Mouse (Mus musculus) midbrain, embryonic 11.5 days (tissue): ENCODE data around the gene Rnf2. TPM values are rescaled to one million over a fixed set of nuclear protein-coding genes. Genes with fewer than 3 reads are reported as not detected.

Experiments used
- ATAC-seq: fragments of 200-750 bp; cut with Nextera tagmentation; 2 replicates; pipeline ENCODE4 v1.8.0; 2017; ENCODE audit warnings: moderate TSS enrichment, moderate library complexity; ENCODE audit not compliant: low FRiP score
- DNase-seq: peaks from one replicate; pipeline ENCODE4 v3.0.0; 2015; ENCODE audit warnings: low spot score; ENCODE audit errors: missing footprints
- H3K27ac ChIP-seq: fragments of 300-500 bp; sonication (generic); 2 replicates; pipeline ENCODE4 v1.5.1; 2014; ENCODE audit warnings: low read depth, low read length
- H3K27me3 ChIP-seq: fragments of 300-500 bp; sonication (generic); 2 replicates; pipeline ENCODE4 v1.6.1; 2014; ENCODE audit warnings: mild to moderate bottlenecking, low read length, moderate library complexity, mixed read lengths; ENCODE audit not compliant: control insufficient read depth, insufficient read depth
- H3K36me3 ChIP-seq: fragments of 300-500 bp; sonication (generic); 2 replicates; pipeline ENCODE4 v1.6.1; 2014; ENCODE audit warnings: mild to moderate bottlenecking, low read length, moderate library complexity, mixed read lengths; ENCODE audit not compliant: control insufficient read depth, insufficient read depth
- H3K4me1 ChIP-seq: fragments of 300-500 bp; sonication (generic); 2 replicates; pipeline ENCODE4 v1.6.1; 2014; ENCODE audit warnings: low read length; ENCODE audit not compliant: control insufficient read depth, insufficient read depth
- H3K4me2 ChIP-seq: fragments of 300-500 bp; sonication (generic); 2 replicates; pipeline ENCODE4 v1.6.1; 2014; ENCODE audit warnings: mild to moderate bottlenecking, moderate library complexity
- H3K4me3 ChIP-seq: fragments of 300-500 bp; sonication (generic); 2 replicates; pipeline ENCODE4 v1.5.1; 2014; ENCODE audit warnings: low read depth, low read length
- H3K9ac ChIP-seq: fragments of 300-500 bp; sonication (generic); 2 replicates; pipeline ENCODE4 v1.6.1; 2014; ENCODE audit warnings: low read length
- H3K9me3 ChIP-seq: fragments of 300-500 bp; sonication (generic); 2 replicates; pipeline ENCODE4 v1.6.1; 2016; ENCODE audit warnings: low read length; ENCODE audit not compliant: control insufficient read depth
- WGBS: fragments of 180-500 bp; shearing (Covaris S2); extraction: QIAGEN DNeasy Blood & Tissue Kit; methylation state at CpG from one replicate; pipeline ENCODE4 v1.1.7; 2014; 5-methylcytosine and 5-hydroxymethylcytosine counted together
- microRNA-seq: library from miRNA; unstranded; fragments of <30 nt; microRNA quantifications from one replicate; pipeline ENCODE4, GENCODE M21; 2017
- polyA plus RNA-seq: library from polyadenylated mRNA; unstranded; fragments of >200 nt; fragmentation: Nextera tagmentation; extraction: Ambion mirVana; gene quantifications from 2 replicates; pipeline ENCODE4 v1.2.1, GENCODE M21; 2014

The Rnf2 gene
- polyA plus RNA-seq, 1 experiment from 2014 or later = 149 TPM

DNA sequence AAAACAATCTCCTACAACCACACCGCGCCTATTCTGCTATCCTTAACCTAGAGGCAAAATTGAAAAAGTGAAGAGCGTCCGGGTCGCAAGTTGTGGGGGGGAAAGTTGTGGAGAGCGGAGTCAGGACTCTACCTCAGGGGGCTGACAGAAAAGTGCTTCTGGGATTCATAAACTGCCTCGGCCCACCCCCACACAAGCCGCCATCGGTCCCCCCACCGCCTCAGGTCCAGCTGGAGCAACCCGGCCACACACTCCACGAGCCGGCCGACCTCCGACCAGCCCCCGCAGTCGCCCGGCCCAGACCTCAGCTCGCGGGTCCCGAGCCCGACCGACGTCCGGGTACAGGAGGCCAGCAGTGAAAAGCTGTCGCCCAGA is 72.9 kb downstream of the Rnf2 start:
- peak overlapping the region; percentile 53 for H3K4me2 ChIP-seq
- peak; percentile 80 for ATAC-seq
- WGBS = under 1% methylated on average over 26 of the region's 26 CpGs

GRCm38 (mm10) chr1:151426947-151427600 is 73.7 kb downstream of the Rnf2 start:
- H3K9ac ChIP-seq = peak overlapping the region; percentile 79
- peak overlapping the region; percentile 85 for H3K4me3 ChIP-seq
- H3K36me3 ChIP-seq = no peaks in the 10 kb centered on the region
- H3K27ac ChIP-seq = no peak overlapping the region
- H3K4me1 ChIP-seq = peaks cover 13% of the 10 kb centered on the region
- no peak for ATAC-seq
- peak overlapping the region; percentile 53 for H3K4me2 ChIP-seq
- peak; percentile 88 for DNase-seq
- no peaks in the 10 kb centered on the region for H3K27me3 ChIP-seq
- no peaks in the 10 kb centered on the region for H3K9me3 ChIP-seq
- 32% methylated on average over 7 of the region's 7 CpGs for WGBS

More for the DNA sequence above, 72.9 kb downstream of the Rnf2 start:
- no peak for DNase-seq
- peak overlapping the region; percentile 40; the same call in 1 of the 2 replicates for H3K27ac ChIP-seq
- H3K4me1 ChIP-seq = peaks cover 13% of the 10 kb centered on the region
- peak overlapping the region; percentile 79 for H3K9ac ChIP-seq
- H3K4me3 ChIP-seq = peak overlapping the region; percentile 85
- H3K9me3 ChIP-seq = no peaks in the 10 kb centered on the region
- no peaks in the 10 kb centered on the region for H3K27me3 ChIP-seq
- no peaks in the 10 kb centered on the region for H3K36me3 ChIP-seq

- ATAC-seq (no peak), DNase-seq (no peak)
- H3K4me1 ChIP-seq = peaks cover 4% of the 10 kb centered on the region
- H3K36me3 ChIP-seq = 0 out of 2 replicates have a peak, but pooled peaks cover 2% of the 10 kb centered on the region
- H3K27me3 ChIP-seq = no peaks in the 10 kb centered on the region
- H3K4me2 ChIP-seq = no peak overlapping the region
- no peak overlapping the region for H3K27ac ChIP-seq
- no peak overlapping the region for H3K4me3 ChIP-seq
- WGBS = 85% methylated on average over 3 of the region's 3 CpGs
- no peak overlapping the region for H3K9ac ChIP-seq
- no peaks in the 10 kb centered on the region for H3K9me3 ChIP-seq
Observed at GRCm38 (mm10) chr1:151422178-151422577, 78.6 kb downstream of the Rnf2 start.

DNA sequence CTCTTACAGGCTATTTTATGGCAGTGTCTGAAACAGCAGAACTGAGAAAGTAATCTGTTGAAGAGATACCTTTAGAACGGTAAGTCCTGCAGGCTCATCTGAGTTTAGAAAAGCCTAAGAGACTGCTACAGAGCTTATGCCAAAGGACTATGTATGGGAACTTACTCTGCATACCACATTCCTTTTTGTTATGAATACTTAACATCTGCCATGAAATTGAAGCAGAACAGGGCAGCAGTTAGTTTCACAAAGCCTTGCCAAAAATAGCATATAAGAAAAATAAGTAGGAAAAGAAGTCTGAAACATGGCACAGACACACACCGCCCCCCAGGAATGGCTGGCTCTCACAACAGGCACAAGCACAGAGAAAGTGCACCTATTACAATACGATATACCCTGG is 90.9 kb downstream of the Rnf2 start:
- H3K27ac ChIP-seq = no peak overlapping the region
- H3K4me2 ChIP-seq = no peak overlapping the region
- H3K9ac ChIP-seq = no peak overlapping the region
- peaks cover 4% of the 10 kb centered on the region for H3K36me3 ChIP-seq
- no peak for DNase-seq
- 87% methylated on average over 3 of the region's 3 CpGs for WGBS
- ATAC-seq = no peak
- no peak overlapping the region for H3K4me3 ChIP-seq
- H3K27me3 ChIP-seq = no peaks in the 10 kb centered on the region
- no peaks in the 10 kb centered on the region for H3K4me1 ChIP-seq
- H3K9me3 ChIP-seq = no peaks in the 10 kb centered on the region

Small RNAs within 50 kb of the gene (microRNA-seq; reads per million reads assigned to microRNA genes)
- gene Mir7682 = 3.0 reads per million, percentile 13 among the genes with 10 or more reads in this experiment

Other genes starting within 250 kb of the Rnf2 start
- 434 and 473 TPM in 2 replicates for gene Ivns1abp, start 156.5 kb downstream of the Rnf2 start, polyA plus RNA-seq
- gene Swt1, start 72.5 kb downstream of the Rnf2 start, polyA plus RNA-seq = 23.6 and 27.8 TPM in 2 replicates
- 54.3 and 56.7 TPM in 2 replicates for gene Trmt1l, start 72.4 kb downstream of the Rnf2 start, polyA plus RNA-seq
- 0.51 and 0.55 TPM in 2 replicates for gene Fam129a, start 70.2 kb upstream of the Rnf2 start, polyA plus RNA-seq